Mouse (Mus musculus) activated CD4-positive, CD25-positive, alpha-beta regulatory T cell, adult 4 months (primary cell): Measurements from ENCODE around the gene Anks1. TPM values are rescaled to one million over a fixed set of nuclear protein-coding genes. Genes with fewer than 3 reads are reported as not detected.
A peak's percentile ranks its signal among the peaks of the same experiment; 100 is the strongest.
"Not testable (repeated sequence)": the region's sequence is repeated elsewhere in the genome, so short reads cannot be mapped to it uniquely, and the experiment has no call there.

Experiments used
- ATAC-seq: one replicate; pipeline ENCODE4 v1.8.0; 2017
- polyA plus RNA-seq, 2 experiments: library from polyadenylated mRNA; unstranded; fragments of 100-300 nt; shearing (Covaris generic); gene quantifications; one replicate each; pipeline ENCODE4 v1.2.1; 2017

Anks1 gene
- polyA plus RNA-seq, 2 experiments from 2014 or later: 2.5 to 3.7 TPM

DNA sequence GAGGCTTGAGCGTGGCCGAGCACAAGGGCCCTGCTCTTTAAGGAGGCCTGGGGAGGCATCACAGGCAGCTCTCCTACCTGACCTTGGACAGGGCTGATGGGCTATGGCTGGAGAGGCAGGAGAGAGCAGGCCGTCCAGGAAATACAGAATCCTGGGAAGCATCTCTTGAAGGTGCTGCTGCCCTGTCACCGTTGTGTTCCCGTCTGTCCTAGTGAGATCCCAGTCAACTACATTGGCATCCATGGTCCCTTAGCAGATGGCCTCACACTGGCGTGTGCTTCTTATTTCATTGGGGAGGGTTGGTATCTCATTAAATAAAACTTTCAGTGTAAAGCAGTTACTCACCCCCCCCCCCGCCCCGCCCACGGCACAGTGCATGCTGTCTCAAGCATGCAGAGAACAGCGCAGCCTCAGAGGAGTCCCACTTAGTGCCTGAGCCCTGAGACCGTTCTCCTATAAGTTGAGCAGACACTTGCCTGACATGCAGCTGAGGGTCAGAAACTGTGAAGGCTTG, 57.5 kb downstream of the Anks1 start:
- ATAC-seq: no peak

DNA sequence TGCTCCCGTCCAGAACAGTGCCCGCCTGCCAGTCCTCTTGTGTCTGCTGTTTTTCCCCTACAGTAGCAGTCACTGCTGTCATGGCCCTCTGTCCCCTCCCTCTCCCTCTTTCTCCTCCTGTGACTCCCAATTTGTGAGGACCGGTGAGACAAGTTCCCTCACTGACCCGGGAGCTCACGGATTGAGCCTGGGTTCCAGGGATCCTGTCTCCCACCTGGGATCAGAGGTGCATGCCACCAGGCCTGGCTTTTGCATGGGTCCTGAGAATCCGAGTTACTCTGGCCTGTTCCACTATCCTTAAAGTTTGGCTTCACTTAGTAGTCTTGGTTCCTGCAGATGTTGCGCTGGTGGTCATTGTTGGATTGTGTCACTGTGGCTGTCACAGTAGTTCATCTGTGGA, 58.4 kb downstream of the Anks1 start:
- ATAC-seq: no peak

DNA sequence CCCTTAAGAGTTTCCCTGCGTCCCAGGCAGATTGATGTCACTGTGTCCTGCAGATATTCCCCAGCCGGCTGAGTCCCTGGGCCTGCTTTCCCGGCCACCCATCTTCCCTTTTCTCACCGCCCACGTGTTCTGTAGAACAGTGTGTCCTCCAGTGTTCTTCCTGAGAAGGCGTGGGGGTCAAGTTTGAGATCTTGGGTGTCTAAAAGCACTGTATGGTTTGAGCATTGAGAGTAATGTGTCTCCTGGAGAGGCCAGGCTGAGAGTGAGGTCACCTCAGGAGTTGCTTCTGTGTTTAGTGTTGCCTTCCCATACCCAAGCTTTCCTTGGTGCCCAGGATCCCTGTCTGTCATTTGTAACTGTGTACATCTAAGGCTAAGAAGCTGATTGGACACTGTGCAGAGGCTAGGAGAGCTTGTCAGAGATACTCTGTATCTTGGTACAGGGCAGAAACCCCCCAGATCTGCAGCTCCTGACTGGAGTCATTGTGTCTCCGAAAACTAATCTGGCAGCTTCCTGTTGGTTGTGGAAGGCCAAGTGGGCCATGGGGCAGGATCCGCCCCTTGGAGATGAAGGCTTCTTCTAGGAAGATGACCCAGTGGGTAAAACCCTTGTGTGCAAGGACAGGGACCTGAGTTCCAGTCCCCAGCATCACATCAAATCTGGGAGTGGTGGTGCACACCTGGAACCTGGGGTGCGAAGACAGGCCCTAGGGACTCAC, 59.1 kb downstream of the Anks1 start:
- no peak for ATAC-seq

DNA sequence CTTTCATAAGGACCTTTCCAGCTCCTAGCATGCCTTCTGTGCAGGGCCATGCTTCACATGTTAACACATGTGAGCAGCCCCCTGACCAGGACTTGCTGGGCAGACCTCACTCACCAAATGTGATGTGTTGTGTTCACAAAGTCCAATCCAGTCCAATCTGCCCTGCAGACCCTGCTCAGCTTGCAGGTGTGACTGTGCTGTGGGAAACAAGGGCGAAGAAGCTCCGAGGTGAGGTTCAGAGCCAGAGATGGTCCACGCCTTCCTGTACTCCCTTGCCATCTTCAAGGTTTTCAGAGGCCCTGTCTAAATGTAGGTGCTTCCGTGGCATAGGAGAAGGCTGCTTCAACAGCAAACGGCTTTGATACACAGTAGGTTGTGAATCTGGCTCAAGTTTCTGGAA, 59.8 kb downstream of the Anks1 start:
- ATAC-seq: no peak

DNA sequence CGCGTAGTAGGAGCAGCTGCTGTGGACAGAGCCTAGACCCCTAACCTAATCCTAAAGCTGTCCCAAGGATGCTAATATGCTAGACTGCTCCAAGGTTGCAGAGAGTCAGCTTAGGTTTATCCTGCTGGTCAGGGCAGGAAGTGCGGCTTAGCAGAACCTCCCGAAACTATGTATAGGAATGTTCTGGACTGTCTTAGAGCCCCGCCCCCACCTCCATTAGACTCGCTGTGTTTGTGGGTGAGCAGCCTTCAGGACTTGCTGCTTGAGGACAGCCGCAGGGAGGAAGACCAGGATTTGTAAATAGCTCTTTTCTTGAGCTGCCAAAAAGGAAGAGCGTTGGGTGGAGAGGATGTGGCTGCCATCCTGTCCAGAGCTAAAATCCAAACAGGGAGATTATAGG, 60.3 kb downstream of the Anks1 start:
- ATAC-seq: no peak

DNA sequence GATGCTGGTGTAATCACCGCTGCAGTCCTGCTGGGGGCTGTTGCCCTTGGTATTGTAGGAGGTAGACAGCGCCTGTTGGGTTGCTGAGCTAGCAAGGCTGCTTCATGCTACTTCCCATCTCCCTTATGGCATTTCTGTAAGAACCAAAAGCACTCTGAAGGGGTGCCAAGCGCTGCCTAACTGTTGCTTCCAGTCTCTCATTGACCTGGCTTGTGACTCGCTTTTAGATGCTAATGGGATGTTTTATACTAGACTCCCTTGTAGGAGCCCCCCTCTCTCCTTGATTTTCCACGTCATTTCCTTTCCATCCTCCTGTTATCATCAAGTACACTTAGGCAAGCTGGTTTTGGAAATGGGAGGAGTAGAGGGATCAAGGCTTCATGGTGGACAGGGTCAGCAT, 60.8 kb downstream of the Anks1 start:
- ATAC-seq: no peak

DNA sequence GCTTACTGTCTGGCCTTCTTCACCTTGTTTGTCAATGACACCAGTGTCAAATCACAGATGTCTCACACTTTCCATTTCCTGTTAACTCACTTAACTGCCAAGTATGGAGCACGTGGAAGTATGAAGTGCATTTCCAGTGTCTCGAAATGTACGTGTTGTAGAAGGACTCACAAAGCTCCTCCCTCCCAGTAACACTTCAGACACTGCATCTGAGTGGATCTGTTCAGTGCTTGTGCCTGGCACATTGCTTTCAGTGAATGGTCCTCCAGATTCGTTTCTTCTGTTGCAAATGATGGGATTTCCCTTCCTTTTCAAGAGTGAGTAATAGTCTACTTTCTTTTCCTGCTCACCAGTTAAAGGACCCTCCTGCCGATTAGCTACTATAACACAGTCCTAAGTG, 61.2 kb downstream of the Anks1 start:
- ATAC-seq: no peak

DNA sequence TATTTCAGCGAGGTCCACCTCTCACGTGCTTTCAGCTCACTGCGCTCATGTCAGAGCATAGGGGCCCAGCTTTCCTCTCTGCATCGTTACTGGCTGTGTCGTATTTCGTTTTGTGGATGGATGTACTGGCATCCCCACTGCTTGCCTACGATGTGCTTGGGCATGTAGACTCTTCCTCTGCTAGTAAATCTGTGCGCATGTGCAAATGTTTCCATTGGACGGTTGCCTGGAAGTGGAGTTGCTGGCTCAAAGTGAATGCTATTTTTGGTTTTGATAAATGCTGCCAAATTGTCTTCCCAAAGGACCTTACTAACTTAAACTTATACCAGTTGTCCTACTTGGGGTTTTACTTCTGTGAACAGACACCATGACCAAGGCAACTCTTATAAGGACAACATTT, 62.4 kb downstream of the Anks1 start:
- no peak for ATAC-seq

DNA sequence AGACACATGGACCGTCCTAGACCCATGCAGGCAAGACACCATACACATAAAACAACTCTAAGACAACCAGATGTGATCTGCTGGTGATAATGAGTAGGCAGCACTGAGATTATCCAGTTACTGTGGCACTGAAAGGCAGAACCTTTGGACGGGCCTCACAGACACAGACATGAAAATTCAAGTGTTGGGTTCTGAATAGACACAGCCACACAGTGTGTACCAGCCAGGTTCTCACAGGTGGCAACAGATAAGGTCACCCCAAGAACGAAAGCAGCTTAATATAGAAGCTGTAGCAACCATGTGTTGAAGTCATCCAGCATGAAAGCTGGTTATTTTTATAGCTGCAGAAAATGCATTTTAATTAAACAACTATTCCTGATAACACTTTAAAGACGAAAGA, 64.2 kb downstream of the Anks1 start:
- ATAC-seq: no peak

DNA sequence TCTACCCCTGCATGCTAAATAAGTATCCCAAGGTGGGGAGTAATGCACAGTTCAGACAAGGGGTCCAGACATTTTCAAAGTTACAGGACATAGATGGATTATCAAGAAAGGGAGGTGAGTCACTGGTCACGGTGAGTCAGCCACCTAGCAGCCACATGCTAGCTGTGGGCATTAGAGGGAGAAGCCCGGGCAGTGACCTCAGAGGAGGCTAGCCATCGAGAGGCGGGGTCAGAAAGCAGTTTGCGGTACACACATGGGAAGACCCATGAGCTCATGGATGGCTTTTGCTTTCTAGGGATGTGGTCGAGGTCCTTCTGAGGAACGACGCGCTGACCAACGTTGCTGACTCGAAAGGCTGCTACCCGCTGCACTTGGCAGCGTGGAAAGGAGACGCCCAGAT, 67.2 kb downstream of the Anks1 start:
- ATAC-seq: no peak

DNA sequence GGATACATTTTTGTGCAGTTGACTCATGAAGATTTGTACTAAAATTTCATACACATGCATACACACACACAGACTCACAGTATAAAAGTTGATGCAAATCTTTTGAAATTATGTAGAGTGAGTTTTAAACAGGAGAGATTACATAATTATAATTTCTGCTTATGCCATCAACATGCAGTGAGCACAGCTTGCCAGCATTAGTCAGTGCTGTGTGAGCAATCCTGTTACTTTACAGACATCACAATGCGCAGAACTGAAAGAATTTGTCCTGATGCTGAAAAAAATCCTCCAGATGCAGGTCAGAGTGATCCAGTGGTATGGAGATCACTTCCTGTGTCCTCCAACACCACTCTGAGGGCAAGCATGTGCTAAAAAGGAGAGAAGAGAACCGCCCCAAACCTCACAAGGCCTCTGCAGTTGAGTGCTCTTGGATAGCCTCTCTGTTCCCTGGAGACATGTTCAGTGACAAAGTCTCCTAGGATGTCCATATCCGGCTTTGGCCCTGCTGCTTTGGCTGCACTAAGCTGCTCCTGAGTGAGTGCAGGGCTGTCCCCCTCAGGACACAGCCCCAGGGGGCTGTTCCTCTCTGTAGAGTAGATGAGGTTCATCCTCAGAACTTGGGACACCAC, 68.0 kb downstream of the Anks1 start:
- ATAC-seq: no peak

DNA sequence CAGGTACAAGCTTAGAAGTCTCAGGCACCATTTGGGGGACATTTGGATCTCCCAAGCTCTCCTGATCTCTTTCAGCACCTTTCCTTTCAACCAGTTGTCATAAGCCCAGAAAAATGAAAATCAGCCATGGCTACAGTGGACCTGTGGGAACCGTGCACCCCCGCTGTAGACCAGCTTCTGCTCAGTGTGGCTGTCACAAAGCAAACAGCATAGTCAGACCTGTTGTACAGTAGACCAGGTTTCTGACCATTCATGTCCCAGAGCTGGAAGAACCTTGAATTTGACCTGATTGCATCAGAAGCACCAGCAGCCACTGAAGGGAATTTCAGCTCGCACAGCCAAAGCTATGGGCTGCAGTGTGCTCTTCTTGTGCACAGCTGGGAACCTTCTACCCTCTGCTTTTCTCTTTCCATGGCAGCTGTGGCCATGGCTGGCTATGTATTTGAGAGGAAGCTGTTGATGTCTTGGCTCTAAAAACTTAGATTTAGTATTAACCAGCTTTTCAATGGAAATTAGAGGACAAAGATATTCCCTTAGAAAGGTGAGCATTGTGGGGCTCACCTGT, 71.4 kb downstream of the Anks1 start:
- no peak for ATAC-seq

DNA sequence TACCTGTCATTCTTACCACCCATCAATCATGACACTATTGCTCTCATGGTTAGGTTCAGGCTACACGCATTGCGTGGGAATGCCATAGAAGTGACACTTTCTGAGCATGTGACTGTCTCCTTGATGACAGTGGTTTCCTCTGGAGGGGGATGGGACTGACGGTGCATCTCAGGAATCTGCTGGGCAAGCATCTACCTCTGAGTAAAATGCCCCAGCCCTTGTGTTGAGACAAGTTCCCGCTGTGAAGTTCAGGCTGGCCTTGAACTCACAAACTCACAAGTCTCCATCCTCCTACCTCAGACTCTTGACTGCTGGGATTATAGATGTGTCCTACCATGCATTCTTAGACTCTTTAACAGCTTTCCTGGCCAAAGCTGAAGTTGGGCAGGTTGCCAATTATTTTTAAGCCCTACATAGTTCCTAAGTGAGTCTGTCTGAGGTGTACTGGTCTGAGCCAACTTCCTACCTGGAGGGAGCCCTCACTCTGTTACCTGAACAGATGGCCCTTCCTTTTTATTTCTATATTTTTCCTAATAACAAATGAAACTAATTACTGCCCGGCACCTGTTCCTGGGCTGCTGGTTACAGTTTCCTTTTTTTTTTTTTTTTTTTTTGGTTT, 72.5 kb downstream of the Anks1 start:
- ATAC-seq: no peak

DNA sequence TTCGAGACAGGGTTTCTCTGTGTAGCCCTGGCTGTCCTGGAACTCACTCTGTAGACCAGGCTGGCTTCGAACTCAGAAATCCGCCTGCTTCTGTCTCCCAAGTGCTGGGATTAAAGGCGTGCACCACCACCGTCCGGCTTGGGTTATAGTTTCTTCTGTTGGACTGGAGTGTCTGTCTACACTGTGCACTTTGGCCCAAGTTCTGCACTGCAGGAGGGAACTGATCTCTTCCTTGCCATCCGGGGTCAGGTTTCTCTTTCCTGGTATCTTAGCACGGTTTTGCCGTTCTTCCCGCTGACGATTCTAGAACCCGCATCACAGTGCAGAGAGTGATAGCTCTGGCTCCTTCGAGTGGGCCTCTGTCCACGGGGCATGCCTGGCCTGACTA, 73.0 kb downstream of the Anks1 start:
- not testable (repeated sequence) for ATAC-seq

DNA sequence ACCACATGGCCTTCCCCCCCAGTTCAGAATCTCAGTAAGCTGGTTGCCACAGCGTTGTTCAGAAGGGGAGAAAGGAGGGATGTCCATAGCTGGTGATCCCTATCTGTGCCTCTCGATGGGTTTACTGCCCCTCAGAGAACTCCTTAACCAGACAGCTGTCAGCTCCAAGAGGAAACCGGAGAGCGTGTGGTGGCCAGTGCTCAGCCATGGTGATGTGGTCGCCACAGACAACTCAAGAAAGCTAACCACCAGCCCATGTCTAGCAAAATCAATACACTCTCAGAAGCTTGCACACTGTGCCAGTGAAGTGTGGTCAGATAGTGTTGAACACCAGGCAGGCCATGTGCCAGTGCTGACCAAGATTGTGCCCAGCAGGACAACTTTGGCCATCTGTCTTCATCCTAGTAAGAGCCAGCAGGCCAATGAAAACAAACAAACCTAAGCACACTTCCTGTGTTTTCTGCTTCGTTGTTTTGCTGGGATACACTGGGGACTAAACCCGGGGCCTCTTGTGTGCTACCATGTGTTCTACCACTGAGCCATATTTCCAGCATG, 73.7 kb downstream of the Anks1 start:
- ATAC-seq: no peak

DNA sequence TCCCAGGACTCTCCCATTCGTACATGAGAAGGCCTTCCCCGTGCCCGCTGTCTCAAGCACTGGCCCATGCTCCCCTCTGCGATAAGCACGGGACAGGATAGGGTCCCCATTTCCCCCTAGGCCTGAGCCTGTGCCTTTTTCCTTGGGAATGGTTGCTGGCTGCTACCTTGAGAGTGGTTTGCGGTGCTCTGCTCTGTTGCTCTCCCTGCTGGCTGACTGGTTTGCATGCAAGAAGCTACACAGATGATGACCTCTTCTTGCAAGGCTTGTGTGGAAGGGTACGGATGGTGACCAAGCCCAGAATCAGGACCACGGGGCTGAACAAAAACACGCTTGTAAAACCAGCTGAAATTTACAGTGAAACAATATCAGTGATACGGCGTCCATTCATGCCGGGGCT, 75.3 kb downstream of the Anks1 start:
- no peak for ATAC-seq

DNA sequence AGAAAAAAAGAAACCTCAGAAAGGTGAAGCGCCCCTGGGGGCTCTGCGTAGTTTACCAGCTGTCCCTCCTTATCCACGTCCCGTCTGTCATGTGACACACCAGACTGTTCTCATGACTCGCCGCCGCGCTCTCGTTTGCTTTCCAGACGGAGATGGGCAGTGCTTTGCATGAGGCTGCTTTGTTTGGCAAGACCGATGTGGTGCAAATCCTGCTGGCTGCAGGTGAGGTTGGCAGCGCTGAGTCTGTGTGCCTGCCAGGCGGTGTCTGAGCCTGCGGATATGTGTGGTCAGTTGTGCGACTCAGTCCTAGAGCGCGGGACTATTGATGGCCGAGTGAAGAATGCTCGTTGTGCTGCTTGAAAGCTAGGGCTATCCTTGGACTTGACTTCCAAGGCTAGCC, 77.0 kb downstream of the Anks1 start:
- ATAC-seq: no peak

DNA sequence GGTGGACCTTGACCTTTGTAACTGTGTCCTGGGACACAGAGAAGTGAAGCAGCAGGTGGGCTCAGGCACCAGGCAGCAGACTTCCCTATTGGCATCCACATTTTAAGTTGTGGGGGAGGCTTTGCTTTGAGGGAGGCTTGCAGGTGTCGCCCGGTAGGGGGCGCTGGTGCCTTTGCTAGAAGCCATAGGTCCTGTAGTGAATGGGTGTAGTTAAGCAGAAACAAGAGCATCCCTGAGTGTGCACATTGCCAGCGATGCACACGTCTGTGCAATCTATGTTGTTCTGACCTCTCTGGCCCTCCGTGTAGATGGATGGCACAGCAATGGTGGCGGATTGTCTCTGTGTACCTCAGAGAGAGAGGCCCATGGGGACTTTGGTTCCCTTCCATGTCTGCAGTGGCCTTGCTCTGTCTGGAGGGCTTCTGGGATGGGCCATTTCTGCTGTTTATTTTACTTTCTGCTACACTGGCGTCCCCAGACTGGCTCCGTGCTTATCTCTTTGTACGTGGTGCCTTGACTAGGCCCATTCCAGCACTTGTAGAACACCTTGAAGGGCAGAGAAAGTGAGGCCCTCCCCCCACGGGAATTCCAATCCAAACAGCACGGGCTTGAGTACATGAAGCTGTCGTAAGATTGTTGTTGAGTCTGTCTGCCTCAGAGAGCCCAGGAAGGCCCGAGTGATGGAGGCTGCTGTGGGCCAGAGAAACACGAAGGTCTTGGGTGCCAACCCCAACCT, 80.9 kb downstream of the Anks1 start:
- peak; percentile 66 for ATAC-seq

DNA sequence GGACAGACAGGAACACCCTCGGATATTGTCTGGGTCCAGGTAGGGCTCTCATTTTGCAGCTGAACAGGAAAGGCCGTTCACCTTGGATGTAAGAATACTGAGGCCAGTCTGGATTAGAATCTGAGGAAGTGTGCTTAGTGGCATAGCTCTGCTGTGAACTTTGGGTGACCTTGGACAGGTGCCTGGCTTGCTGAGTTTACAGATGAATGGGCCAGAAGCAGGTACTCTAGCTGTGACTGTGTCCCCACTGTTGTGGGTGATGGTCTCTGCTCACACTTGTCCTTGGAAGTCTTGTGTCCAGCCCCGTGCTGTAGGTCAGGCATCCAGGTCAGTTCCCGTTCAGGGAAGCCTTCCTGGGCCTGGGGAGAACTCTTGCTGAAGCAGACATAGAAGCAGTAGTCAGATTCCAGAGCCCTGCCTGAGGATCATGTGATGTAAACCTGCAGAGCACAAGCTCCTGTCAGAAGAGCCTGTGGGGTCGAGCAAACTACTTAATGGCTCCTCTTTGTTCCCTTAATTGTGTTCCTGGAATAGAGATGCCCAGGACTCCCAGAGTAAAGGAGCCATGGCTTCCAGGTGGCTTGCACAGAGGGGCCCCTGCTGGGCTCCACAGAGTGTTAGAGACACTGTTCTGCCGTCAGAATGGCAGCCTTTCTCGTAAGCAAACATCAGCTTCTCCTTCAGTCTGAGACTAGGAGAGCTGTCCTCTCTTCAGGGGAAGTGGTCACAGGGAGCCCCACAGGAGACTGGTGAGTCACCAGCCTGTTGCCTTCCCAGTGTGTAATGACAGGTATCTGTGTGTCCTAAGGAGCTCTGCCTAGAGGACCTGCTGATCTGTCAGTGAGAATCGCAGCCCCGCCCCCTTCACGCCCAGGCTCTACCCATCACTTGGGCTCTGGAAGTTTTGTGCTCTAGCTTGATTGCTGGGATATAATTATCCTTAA, 85.2 kb downstream of the Anks1 start:
- no peak for ATAC-seq

DNA sequence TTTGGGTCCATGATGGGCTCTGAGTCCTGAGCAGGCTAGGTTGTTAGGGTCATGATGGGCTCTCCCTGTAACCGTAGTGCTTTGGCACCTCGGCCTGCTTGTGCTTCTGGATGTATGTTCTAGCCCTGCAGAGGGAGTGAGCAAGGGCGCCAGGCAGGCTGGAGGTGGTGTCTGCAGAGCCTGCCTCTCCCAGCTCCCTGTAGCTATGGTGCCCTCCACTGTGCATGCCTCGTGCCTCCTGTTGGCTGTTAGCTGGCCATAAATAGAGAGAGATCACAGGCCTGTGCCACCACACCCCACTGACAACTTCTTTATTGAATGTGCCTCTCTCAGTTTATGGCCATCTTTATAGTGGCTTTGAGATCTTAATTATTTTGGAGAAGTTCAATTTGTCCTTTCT, 87.2 kb downstream of the Anks1 start:
- ATAC-seq: no peak

DNA sequence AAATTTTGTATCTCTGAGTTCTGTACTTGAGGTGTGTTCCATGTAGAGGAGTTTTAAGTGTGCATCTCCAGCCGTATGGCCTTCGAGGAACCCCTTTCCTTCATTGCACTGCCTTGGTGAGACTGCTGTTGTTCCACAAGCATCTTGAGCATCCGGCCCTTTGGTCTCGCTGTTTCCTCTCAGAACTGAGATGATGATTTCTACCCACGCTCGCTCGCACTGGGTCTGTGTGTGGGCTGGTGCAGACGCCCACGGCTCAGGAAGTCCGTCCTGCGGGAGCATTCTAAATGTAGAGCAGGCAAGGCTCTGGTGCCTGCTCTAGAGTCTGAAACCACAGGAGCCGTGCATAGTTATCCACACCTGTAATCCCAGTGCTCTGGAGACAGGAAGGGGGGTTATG, 88.1 kb downstream of the Anks1 start:
- peak; percentile 94 for ATAC-seq
